Mouse (Mus musculus) midbrain, postnatal 0 days (tissue): ENCODE measurements at regions not wholly inside any gene's neighbourhood (a gene's known extent, or its start where the extent isn't known, plus 50 kb on each side); places are given as distances from the start of the nearest gene placed in this dataset.

Experiments
- ATAC-seq: fragments of 200-750 bp; cut with Nextera tagmentation; 2 replicates; pipeline ENCODE4 v1.8.0; 2017; ENCODE audit warnings: moderate number of reproducible peaks, mild to moderate bottlenecking, moderate TSS enrichment, moderate library complexity; ENCODE audit not compliant: low FRiP score
- DNase-seq: peaks from one replicate; pipeline ENCODE4 v3.0.0-alpha.2; 2015; ENCODE audit warnings: low spot score
- H3K27ac ChIP-seq: fragments of 300-500 bp; sonication (generic); 2 replicates; pipeline ENCODE4 v1.5.1; 2014; ENCODE audit warnings: low read depth, mild to moderate bottlenecking, low read length, mixed read lengths
- H3K27me3 ChIP-seq: fragments of 300-500 bp; sonication (generic); 2 replicates; pipeline ENCODE4 v1.6.1; 2014; ENCODE audit warnings: low read length, control low read depth, mixed read lengths; ENCODE audit not compliant: insufficient read depth
- H3K36me3 ChIP-seq: fragments of 300-500 bp; sonication (generic); 2 replicates; pipeline ENCODE4 v1.6.1; 2014; ENCODE audit warnings: low read length, control low read depth, mixed read lengths; ENCODE audit not compliant: insufficient read depth
- H3K4me1 ChIP-seq: fragments of 300-500 bp; sonication (generic); 2 replicates; pipeline ENCODE4 v1.6.1; 2014; ENCODE audit warnings: mild to moderate bottlenecking, control low read depth, antibody characterized with exemption, low read length, mixed read lengths; ENCODE audit not compliant: insufficient read depth
- H3K4me2 ChIP-seq: fragments of 300-500 bp; sonication (generic); 2 replicates; pipeline ENCODE4 v1.6.1; 2014; ENCODE audit warnings: low read depth, mild to moderate bottlenecking, low read length, mixed read lengths; ENCODE audit not compliant: poor library complexity, severe bottlenecking
- H3K4me3 ChIP-seq: fragments of 300-500 bp; sonication (generic); 2 replicates; pipeline ENCODE4 v1.5.1; 2014; ENCODE audit warnings: low read depth, mild to moderate bottlenecking, low read length, moderate library complexity
- H3K9ac ChIP-seq: fragments of 300-500 bp; sonication (generic); replicated peaks from 2 replicates; pipeline ENCODE4 v1.6.1; 2014; ENCODE audit warnings: mild to moderate bottlenecking, low read length, moderate library complexity, mixed read lengths; ENCODE audit not compliant: poor library complexity, severe bottlenecking
- H3K9me3 ChIP-seq: fragments of 300-500 bp; sonication (generic); 2 replicates; pipeline ENCODE4 v1.6.1; 2016; ENCODE audit warnings: low read length, control low read depth
- CTCF ChIP-seq: IDR thresholded peaks from 2 replicates; pipeline ENCODE4 v1.5.1; 2016; ENCODE audit warnings: antibody characterized with exemption, mild to moderate bottlenecking
- WGBS: fragments of 180-500 bp; shearing (Covaris S2); extraction: QIAGEN DNeasy Blood & Tissue Kit; methylation state at CpG from one replicate; pipeline ENCODE4 v1.1.7; 2014; 5-methylcytosine and 5-hydroxymethylcytosine counted together

GRCm38 (mm10) chr9:41447211-41447875 lies 285.8 kb upstream of the Ubash3b start:
- H3K4me3 ChIP-seq: no peak overlapping the region
- H3K36me3 ChIP-seq: no peaks in the 10 kb centered on the region
- peak overlapping the region; percentile 37 for H3K4me2 ChIP-seq
- peak; percentile 91 for DNase-seq
- H3K9me3 ChIP-seq: no peaks in the 10 kb centered on the region
- peak; percentile 71 for ATAC-seq
- peaks cover 12% of the 10 kb centered on the region; the same call in 1 of the 2 replicates for H3K4me1 ChIP-seq
- peak; percentile 33 for TF ChIP-seq CTCF
- WGBS: 3% methylated on average over 12 of the region's 12 CpGs
- peak overlapping the region; percentile 48 for H3K9ac ChIP-seq
- no peaks in the 10 kb centered on the region for H3K27me3 ChIP-seq
- peak overlapping the region; percentile 98 for H3K27ac ChIP-seq

- TF ChIP-seq CTCF: no peak
- Histone ChIP-seq H3K9me3 (no peaks in the 10 kb centered on the region), H3K36me3 (no peaks in the 10 kb centered on the region), H3K4me1 (peaks cover 12% of the 10 kb centered on the region; the same call in 1 of the 2 replicates), H3K9ac (peak overlapping the region; percentile 48; the same call in 1 of the 2 replicates), H3K4me2 (peak overlapping the region; percentile 37), H3K27me3 (no peaks in the 10 kb centered on the region), H3K27ac (peak overlapping the region; percentile 98), H3K4me3 (no peak overlapping the region)
- DNase-seq: peak; percentile 95
- WGBS: 17% methylated on average over 9 of the region's 9 CpGs
- peak; percentile 95 for ATAC-seq
Observed at GRCm38 (mm10) chr9:41446431-41447203, 285.1 kb upstream of the Ubash3b start.

GRCm38 (mm10) chr9:41442418-41442817 lies 280.9 kb upstream of the Ubash3b start:
- peaks cover 2% of the 10 kb centered on the region; the same call in 1 of the 2 replicates for H3K4me1 ChIP-seq
- H3K36me3 ChIP-seq: no peaks in the 10 kb centered on the region
- H3K27me3 ChIP-seq: no peaks in the 10 kb centered on the region
- no peak for TF ChIP-seq CTCF
- H3K27ac ChIP-seq: no peak overlapping the region
- H3K4me2 ChIP-seq: no peak overlapping the region
- H3K9me3 ChIP-seq: no peaks in the 10 kb centered on the region
- DNase-seq (no peak), ATAC-seq (no peak)
- no peak overlapping the region for H3K9ac ChIP-seq
- WGBS: 96% methylated on average over 3 of the region's 3 CpGs
- H3K4me3 ChIP-seq: no peak overlapping the region

GRCm38 (mm10) chr9:41439979-41440378 lies 278.5 kb upstream of the Ubash3b start:
- ATAC-seq (no peak), DNase-seq (peak; percentile 53)
- WGBS: 87% methylated on average over 4 of the region's 4 CpGs
- Histone ChIP-seq H3K36me3 (no peaks in the 10 kb centered on the region), H3K27ac (no peak overlapping the region), H3K4me1 (no peaks in the 10 kb centered on the region), H3K4me2 (no peak overlapping the region), H3K9ac (no peak overlapping the region), H3K9me3 (no peaks in the 10 kb centered on the region), H3K4me3 (no peak overlapping the region), H3K27me3 (no peaks in the 10 kb centered on the region)
- no peak for TF ChIP-seq CTCF

- ATAC-seq: no peak
- Histone ChIP-seq H3K4me3 (no peak overlapping the region), H3K36me3 (no peaks in the 10 kb centered on the region), H3K27ac (no peak overlapping the region), H3K9me3 (no peaks in the 10 kb centered on the region), H3K4me1 (no peaks in the 10 kb centered on the region), H3K9ac (no peak overlapping the region), H3K4me2 (no peak overlapping the region), H3K27me3 (no peaks in the 10 kb centered on the region)
- DNase-seq: peak; percentile 42
- no peak for TF ChIP-seq CTCF
- WGBS: 99% methylated on average over 2 of the region's 2 CpGs
Observed at GRCm38 (mm10) chr9:41438141-41438540, 276.6 kb upstream of the Ubash3b start.
